ENCODE assay signal across 25 mouse cellular contexts in the genomic region with DNA sequence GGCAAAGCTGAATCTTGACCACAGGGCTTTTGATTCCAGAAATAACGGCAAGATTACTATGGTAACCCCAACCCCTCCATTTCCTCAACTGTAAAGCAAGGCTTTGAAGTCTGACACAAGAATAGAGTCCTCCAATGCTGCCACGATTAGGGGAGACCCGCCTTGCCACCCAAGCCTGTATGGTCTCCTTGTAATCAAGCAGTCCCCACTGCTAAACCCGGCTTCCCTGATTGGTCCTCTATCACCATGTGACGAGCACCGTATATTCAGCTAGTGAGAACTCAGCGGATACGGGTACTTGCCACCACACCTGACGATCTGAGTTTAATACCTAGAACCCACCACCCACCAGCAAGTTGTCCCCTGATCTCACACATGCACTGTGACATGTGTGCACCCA. TPM values are rescaled to one million over a fixed set of nuclear protein-coding genes. Genes with fewer than 3 reads are reported as not detected.
DNase-seq lines count a peak whose midpoint lies in the region; ATAC-seq and TF ChIP-seq lines count a peak whose summit lies in the region.
"Had no signal": no experiment of that assay in that cellular context is flagged by ENCODE, and none has a peak within 500 bp of the region (broad histone marks: within the 10 kb centered on the region; RNA-seq: fewer than 3 reads in every experiment).

No protein-coding gene starts in this region.

- H3K4me2 ChIP-seq in forebrain, embryonic 15.5 days (replicated peaks): no peak overlapping the region
- H3K4me2 ChIP-seq: embryonic facial prominence, embryonic 12.5 days; heart, embryonic 13.5 days; hindbrain, embryonic 13.5 days; intestine, embryonic 15.5 days; kidney, embryonic 15.5 days had no signal

- no peak for ATAC-seq in forebrain, embryonic 15.5 days (replicated peaks)
- ATAC-seq: activated CD4-positive, CD25-positive, alpha-beta regulatory T cell, adult 4 months; forebrain, embryonic 16.5 days; hindbrain, postnatal 0 days; intestine, embryonic 15.5 days had no signal

- H3K27ac ChIP-seq in gastrocnemius, adult 2 months: no peak overlapping the region
- no peak overlapping the region for H3K27ac ChIP-seq in MEL (ENCODE audit: control insufficient read depth, low read depth, low read length)
- no peak overlapping the region for H3K27ac ChIP-seq in hindbrain, embryonic 10.5 days
- no peak overlapping the region for H3K27ac ChIP-seq in forebrain, embryonic 15.5 days (replicated peaks)
- H3K27ac ChIP-seq: embryonic facial prominence, embryonic 12.5 days; heart, embryonic 13.5 days; hindbrain, embryonic 13.5 days; hindbrain, postnatal 0 days; intestine, embryonic 15.5 days; kidney, embryonic 15.5 days had no signal

- H3K79me2 ChIP-seq in MEL (ENCODE audit: control insufficient read depth, insufficient read depth, low read length, poor library complexity): no peaks in the 10 kb centered on the region

- no peak for TF ChIP-seq POLR2A in MEL (IDR thresholded peaks at IDR 0.05; ENCODE audit: control insufficient read depth in 1 of 2, insufficient read depth in 1 of 2, low read depth in 1 of 2, low read length in 2 of 2, poor library complexity in 1 of 2)
- no peak for TF ChIP-seq POLR2A in brain, embryonic 14.5 days (IDR thresholded peaks at IDR 0.05; ENCODE audit: borderline replicate concordance, extremely low read depth, insufficient read depth, insufficient read length, poor library complexity, severe bottlenecking)

- no peaks in the 10 kb centered on the region for H3K9me3 ChIP-seq in MEL (replicated peaks; ENCODE audit: insufficient read depth, low read length)
- H3K9me3 ChIP-seq in hindbrain, embryonic 10.5 days: no peaks in the 10 kb centered on the region
- H3K9me3 ChIP-seq in forebrain, embryonic 15.5 days: no peaks in the 10 kb centered on the region
- H3K9me3 ChIP-seq: embryonic facial prominence, embryonic 12.5 days; heart, embryonic 13.5 days; hindbrain, embryonic 13.5 days; intestine, embryonic 15.5 days; kidney, embryonic 15.5 days had no signal

- TF ChIP-seq CTCF in gastrocnemius, adult 2 months (IDR thresholded peaks at IDR 0.05): no peak
- no peak for TF ChIP-seq CTCF in MEL (IDR thresholded peaks at IDR 0.05 in 2 of 3, conservative IDR thresholded peaks at IDR 0.05 in 1 of 3; ENCODE audit: control insufficient read depth in 1 of 3, insufficient read depth in 1 of 3, low read depth in 2 of 3, low read length in 3 of 3, poor library complexity in 1 of 3, severe bottlenecking in 1 of 3)
- TF ChIP-seq CTCF in brain, embryonic 14.5 days (IDR thresholded peaks at IDR 0.05; ENCODE audit: borderline replicate concordance, extremely low read depth, insufficient read depth, insufficient read length): no peak

- TF ChIP-seq EP300 in MEL (IDR thresholded peaks at IDR 0.05; ENCODE audit: low read depth in 1 of 2, low read length in 2 of 2): no peak

- WGBS in hindbrain, embryonic 10.5 days: 84% methylated on average over 9 of the region's 9 CpGs
- WGBS in forebrain, embryonic 15.5 days: 68% methylated on average over 9 of the region's 9 CpGs

- DNase-seq in gastrocnemius, adult 2 months: peak; percentile 5
- DNase-seq in gastrocnemius, postnatal 14 days: no peak
- DNase-seq in CD8-positive naive resting alpha-beta T cell, adult 2 months (ENCODE audit: low read depth in 2 of 2, low spot score in 2 of 2): peak; percentile 18 to 24
- no peak for DNase-seq in MEL (ENCODE audit: low read depth, low spot score)
- DNase-seq in brain, embryonic 14.5 days (ENCODE audit: low read depth): peak; percentile 31
- no peak for DNase-seq in hindbrain, embryonic 10.5 days (ENCODE audit: low spot score)
- no peak for DNase-seq in heart, postnatal 4 days
- DNase-seq: adrenal gland, postnatal 14 days; cerebellum, adult 18-20 months; cerebellum, postnatal 10 days; embryo, embryonic 11 days; gastrocnemius, postnatal 36 days; heart, adult 11 months; heart, postnatal 36 days; kidney, adult 18-20 months had no signal

- no peaks in the 10 kb centered on the region for H3K27me3 ChIP-seq in MEL (ENCODE audit: control insufficient read depth in 1 of 2, insufficient read depth in 2 of 2, low read length in 2 of 2)
- H3K27me3 ChIP-seq in hindbrain, embryonic 10.5 days (ENCODE audit: insufficient read depth, poor library complexity, severe bottlenecking): no peaks in the 10 kb centered on the region
- H3K27me3 ChIP-seq in forebrain, embryonic 15.5 days: no peaks in the 10 kb centered on the region
- H3K27me3 ChIP-seq: embryonic facial prominence, embryonic 12.5 days; heart, embryonic 13.5 days; hindbrain, embryonic 13.5 days; intestine, embryonic 15.5 days; kidney, embryonic 15.5 days had no signal

- no peak overlapping the region for H3K4me3 ChIP-seq in gastrocnemius, adult 2 months
- no peak overlapping the region for H3K4me3 ChIP-seq in MEL (ENCODE audit: control insufficient read depth in 1 of 2, insufficient read depth in 1 of 2, low read depth in 2 of 2, low read length in 2 of 2)
- H3K4me3 ChIP-seq in hindbrain, embryonic 10.5 days: no peak overlapping the region
- no peak overlapping the region for H3K4me3 ChIP-seq in forebrain, embryonic 15.5 days
- H3K4me3 ChIP-seq: embryonic facial prominence, embryonic 12.5 days; heart, embryonic 13.5 days; hindbrain, embryonic 13.5 days; intestine, embryonic 15.5 days; kidney, embryonic 15.5 days had no signal

- intact Hi-C loops in gastrocnemius, adult 2 months (cut with DNase I): no loop called here
- intact Hi-C loops in gastrocnemius, postnatal 14 days (cut with DNase I; ENCODE audit: low total_unique reads): no loop called here

- H3K36me3 ChIP-seq in MEL (ENCODE audit: control insufficient read depth in 1 of 2, insufficient read depth in 2 of 2, low read length in 2 of 2): no peaks in the 10 kb centered on the region
- no peaks in the 10 kb centered on the region for H3K36me3 ChIP-seq in hindbrain, embryonic 10.5 days
- H3K36me3 ChIP-seq in forebrain, embryonic 15.5 days: no peaks in the 10 kb centered on the region
- H3K36me3 ChIP-seq: embryonic facial prominence, embryonic 12.5 days; heart, embryonic 13.5 days; hindbrain, embryonic 13.5 days; intestine, embryonic 15.5 days; kidney, embryonic 15.5 days had no signal

- H3K9ac ChIP-seq in MEL (ENCODE audit: control insufficient read depth, low read depth, low read length, poor library complexity, severe bottlenecking): no peak overlapping the region
- H3K9ac ChIP-seq in forebrain, embryonic 15.5 days (replicated peaks): no peak overlapping the region
- H3K9ac ChIP-seq: embryonic facial prominence, embryonic 12.5 days; heart, embryonic 13.5 days; hindbrain, embryonic 13.5 days; intestine, embryonic 15.5 days; kidney, embryonic 15.5 days had no signal

- H3K4me1 ChIP-seq in MEL (ENCODE audit: control insufficient read depth in 1 of 2, insufficient read depth in 2 of 2, low read length in 2 of 2): no peaks in the 10 kb centered on the region
- peaks cover 41% of the 10 kb centered on the region for H3K4me1 ChIP-seq in hindbrain, embryonic 10.5 days (replicated peaks)
- peaks cover 29% of the 10 kb centered on the region for H3K4me1 ChIP-seq in forebrain, embryonic 15.5 days

- no peak for TF ChIP-seq RAD21 in MEL (IDR thresholded peaks at IDR 0.05; ENCODE audit: low read depth, low read length)

TF ChIP-seq in MEL, 35 proteins besides CTCF, POLR2A, EP300 and RAD21:
- TF ChIP-seq UBTF (IDR thresholded peaks at IDR 0.05; ENCODE audit: borderline replicate concordance, insufficient read depth, low read depth, low read length) (no peak), USF1 (IDR thresholded peaks at IDR 0.05; ENCODE audit: low read depth, low read length) (peak; percentile 45; the same call in 1 of the 2 replicates), GATA1 (IDR thresholded peaks at IDR 0.05; ENCODE audit: low read depth, low read length) (no peak), RCOR1 (IDR thresholded peaks at IDR 0.05; ENCODE audit: low read depth, low read length) (no peak), SMC3 (IDR thresholded peaks at IDR 0.05; ENCODE audit: low read depth, low read length) (no peak)

RNA-seq across cellular contexts. Expression of gene Alpl, which starts 33.3 kb away (rescaled TPM):
- 10 to 100 TPM; 10.3 to 42.2 TPM for total RNA-seq in gastrocnemius, adult 2 months (2021)
- total RNA-seq in gastrocnemius, postnatal 14 days (2021): 1 to 10 TPM; 4.3 to 7.0 TPM
- not detected in 2 replicates for total RNA-seq in MEL (2012; rRNA removed)
- polyA plus RNA-seq in MEL (2012; ENCODE audit: insufficient read depth in 1 of 2, insufficient read length in 2 of 2, low read depth in 1 of 2, low replicate concordance in 2 of 2, missing spikeins in 1 of 2): not detected
- polyA plus RNA-seq in brain, embryonic 14.5 days (2012; rRNA removed): 8.8 and 14.0 TPM in 2 replicates
- polyA plus RNA-seq in hindbrain, embryonic 10.5 days (2016; fragmentation: Nextera tagmentation; extraction: Ambion mirVana): 23.4 and 26.1 TPM in 2 replicates
- total RNA-seq in heart, postnatal 4 days (2021): 1 to 10 TPM; 8.9 to 9.0 TPM
- polyA plus RNA-seq in forebrain, embryonic 15.5 days (2015; fragmentation: Nextera tagmentation; extraction: Ambion mirVana): 6.5 and 8.1 TPM in 2 replicates
- total RNA-seq: common myeloid progenitor, adult 5-6 weeks had no signal

Comparison
In these comparisons a context has a peak if more than half of its experiments do, and no peak if none do; other contexts are left out.
1. DNase-seq: peak in gastrocnemius, adult 2 months (single experiment), CD8-positive naive resting alpha-beta T cell, adult 2 months (2 of 2) and brain, embryonic 14.5 days (single experiment); none in gastrocnemius, postnatal 14 days (single experiment), MEL (single experiment), hindbrain, embryonic 10.5 days (single experiment) and heart, postnatal 4 days (single experiment).